Mouse (Mus musculus): Measurements from ENCODE around the gene Smyd3.

DNA sequence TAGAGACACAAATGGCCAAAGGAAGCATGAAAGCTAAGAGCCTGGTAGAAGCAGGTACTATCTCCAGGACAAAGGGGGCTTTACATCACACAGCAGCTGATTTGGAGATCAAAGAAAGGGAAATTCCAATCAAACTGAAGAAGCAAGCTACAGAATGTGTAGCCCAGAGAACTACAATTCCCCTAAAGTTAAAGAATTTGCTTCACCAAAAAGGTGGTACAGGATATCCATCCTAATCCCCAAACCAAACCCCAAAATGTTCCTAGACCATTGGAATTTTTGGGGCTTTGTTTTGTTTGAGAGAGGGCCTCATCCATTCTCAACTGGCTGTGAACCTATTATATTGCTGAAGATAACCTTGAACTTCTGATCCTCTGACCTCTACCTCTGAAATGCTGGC, 245.5 kb downstream of the Smyd3 start:
- TF ChIP-seq CTCF (IDR thresholded peaks at IDR 0.05; ENCODE audit: low read depth, low read length) = no peak
- no peak for TF ChIP-seq EP300 (IDR thresholded peaks at IDR 0.05; ENCODE audit: insufficient read depth, low read depth, low read length)
- no peak for TF ChIP-seq POLR2A (IDR thresholded peaks at IDR 0.05; ENCODE audit: insufficient read depth, low read length)
